ENCODE assay signal across 22 mouse cellular contexts in the genomic region with DNA sequence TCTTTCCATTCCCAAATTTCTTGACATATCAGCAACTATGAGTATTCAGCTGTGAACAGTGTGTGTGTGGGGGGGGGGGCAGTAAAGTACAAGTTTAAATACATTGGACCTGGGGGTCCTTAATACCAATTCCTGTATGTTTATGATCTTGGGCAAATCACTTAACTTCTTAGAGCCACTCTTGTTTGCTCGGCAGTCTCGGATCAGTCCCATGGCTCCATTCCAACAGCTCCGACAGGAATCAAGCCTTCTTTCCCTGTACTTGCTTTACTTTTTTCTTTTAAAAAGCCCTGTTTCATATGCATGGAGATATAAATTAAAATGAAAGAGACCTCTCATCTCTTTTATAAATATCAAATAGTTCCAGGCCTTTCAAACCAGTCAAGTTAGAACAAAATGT. TPM values are rescaled to one million over a fixed set of nuclear protein-coding genes. Genes with fewer than 3 reads are reported as not detected.
A peak's percentile ranks its signal among the peaks of the same experiment; 100 is the strongest.
DNase-seq lines count a peak whose midpoint lies in the region; ATAC-seq lines count a peak whose summit lies in the region.
"Had no signal": no experiment of that assay in that cellular context is flagged by ENCODE, and none has a peak within 500 bp of the region (broad histone marks: within the 10 kb centered on the region; RNA-seq: fewer than 3 reads in every experiment).

No protein-coding gene starts in this region.

- no peak overlapping the region for H3K9ac ChIP-seq in embryonic facial prominence, embryonic 12.5 days
- no peak overlapping the region for H3K9ac ChIP-seq in kidney, embryonic 16.5 days (replicated peaks; ENCODE audit: low read length)
- H3K9ac ChIP-seq: heart, embryonic 15.5 days; limb, embryonic 13.5 days; liver, embryonic 15.5 days; neural tube, embryonic 15.5 days had no signal

- 0 out of 2 replicates have a peak overlapping the region, but pooled peaks have one; percentile 30 for H3K27ac ChIP-seq in embryonic facial prominence, embryonic 12.5 days
- no peak overlapping the region for H3K27ac ChIP-seq in embryonic facial prominence, embryonic 10.5 days (replicated peaks)
- 0 out of 2 replicates have a peak overlapping the region, but pooled peaks have one; percentile 34 for H3K27ac ChIP-seq in kidney, embryonic 16.5 days (ENCODE audit: low read length)
- H3K27ac ChIP-seq: forebrain, embryonic 10.5 days; heart, embryonic 15.5 days; hindbrain, embryonic 10.5 days; hindbrain, postnatal 0 days; limb, embryonic 13.5 days; liver, embryonic 15.5 days; neural tube, embryonic 15.5 days had no signal

- 0 out of 2 replicates have a peak, but pooled peaks cover 10% of the 10 kb centered on the region for H3K4me1 ChIP-seq in embryonic facial prominence, embryonic 12.5 days
- H3K4me1 ChIP-seq in embryonic facial prominence, embryonic 10.5 days: peaks cover 9% of the 10 kb centered on the region; the same call in 1 of the 2 replicates
- peaks cover 7% of the 10 kb centered on the region for H3K4me1 ChIP-seq in kidney, embryonic 16.5 days (ENCODE audit: insufficient read depth, low read length)

- H3K4me3 ChIP-seq in embryonic facial prominence, embryonic 12.5 days: no peak overlapping the region
- H3K4me3 ChIP-seq in embryonic facial prominence, embryonic 10.5 days: no peak overlapping the region
- H3K4me3 ChIP-seq in kidney, embryonic 16.5 days (ENCODE audit: low read length): no peak overlapping the region
- H3K4me3 ChIP-seq: forebrain, embryonic 10.5 days; heart, embryonic 15.5 days; hindbrain, embryonic 10.5 days; limb, embryonic 13.5 days; liver, embryonic 15.5 days; megakaryocyte, embryonic 14.5 days; neural tube, embryonic 15.5 days had no signal

- 0 out of 2 replicates have a peak, but pooled peaks cover 3% of the 10 kb centered on the region for H3K36me3 ChIP-seq in embryonic facial prominence, embryonic 12.5 days
- H3K36me3 ChIP-seq in embryonic facial prominence, embryonic 10.5 days (replicated peaks): peaks cover 22% of the 10 kb centered on the region
- H3K36me3 ChIP-seq in kidney, embryonic 16.5 days (ENCODE audit: insufficient read depth, low read length): 0 out of 2 replicates have a peak, but pooled peaks cover 5% of the 10 kb centered on the region
- H3K36me3 ChIP-seq: neural tube, embryonic 15.5 days had no signal

- no peaks in the 10 kb centered on the region for H3K9me3 ChIP-seq in embryonic facial prominence, embryonic 12.5 days
- H3K9me3 ChIP-seq in embryonic facial prominence, embryonic 10.5 days: no peaks in the 10 kb centered on the region
- no peaks in the 10 kb centered on the region for H3K9me3 ChIP-seq in kidney, embryonic 16.5 days (ENCODE audit: low read length)
- H3K9me3 ChIP-seq: forebrain, embryonic 10.5 days; heart, embryonic 15.5 days; hindbrain, embryonic 10.5 days; limb, embryonic 13.5 days; liver, embryonic 15.5 days; megakaryocyte, embryonic 14.5 days; neural tube, embryonic 15.5 days had no signal

- WGBS in embryonic facial prominence, embryonic 12.5 days: 59% methylated on average over 3 of the region's 3 CpGs
- 88% methylated on average over 3 of the region's 3 CpGs for WGBS in embryonic facial prominence, embryonic 10.5 days
- WGBS in kidney, embryonic 16.5 days: 55% methylated on average over 3 of the region's 3 CpGs

- no peak for ATAC-seq in embryonic facial prominence, embryonic 12.5 days (ENCODE audit: insufficient number of reproducible peaks, insufficient read depth, low FRiP score, low TSS enrichment)
- no peak for ATAC-seq in kidney, embryonic 16.5 days (ENCODE audit: low FRiP score, low TSS enrichment)
- no peak for ATAC-seq in megakaryocyte progenitor cell, adult 5-6 weeks (replicated peaks; ENCODE audit: poor library complexity)
- ATAC-seq: hindbrain, postnatal 0 days; intestine, postnatal 0 days; midbrain, embryonic 16.5 days had no signal

- H3K4me2 ChIP-seq in embryonic facial prominence, embryonic 12.5 days (replicated peaks): no peak overlapping the region
- H3K4me2 ChIP-seq in kidney, embryonic 16.5 days (replicated peaks; ENCODE audit: low read depth, low read length): no peak overlapping the region
- H3K4me2 ChIP-seq: heart, embryonic 15.5 days; limb, embryonic 13.5 days; liver, embryonic 15.5 days; neural tube, embryonic 15.5 days had no signal

- DNase-seq in embryonic facial prominence, embryonic 10.5 days (ENCODE audit: low spot score): no peak
- DNase-seq in kidney, adult 9 months: no peak
- peak; percentile 24 for DNase-seq in lung, postnatal 10 days
- DNase-seq in lung, postnatal 4 days: no peak
- DNase-seq in lung, postnatal 14 days: peak; percentile 25
- DNase-seq: right cerebral cortex, postnatal 14 days; spleen, adult 18-20 months; thymus, adult 2 months had no signal

- no peaks in the 10 kb centered on the region for H3K27me3 ChIP-seq in embryonic facial prominence, embryonic 12.5 days
- H3K27me3 ChIP-seq in embryonic facial prominence, embryonic 10.5 days (replicated peaks; ENCODE audit: low read depth, poor library complexity, severe bottlenecking): no peaks in the 10 kb centered on the region
- H3K27me3 ChIP-seq in kidney, embryonic 16.5 days (ENCODE audit: insufficient read depth, low read length): no peaks in the 10 kb centered on the region
- H3K27me3 ChIP-seq: heart, embryonic 15.5 days; limb, embryonic 13.5 days; liver, embryonic 15.5 days; megakaryocyte, embryonic 14.5 days; neural tube, embryonic 15.5 days had no signal

RNA-seq across cellular contexts. Expression of a gene that starts 30.7 kb away (rescaled TPM):
- 106 and 117 TPM in 2 replicates for polyA plus RNA-seq in embryonic facial prominence, embryonic 12.5 days (2016; fragmentation: Nextera tagmentation; extraction: Ambion mirVana)
- 126 and 128 TPM in 2 replicates for polyA plus RNA-seq in embryonic facial prominence, embryonic 10.5 days (2016; fragmentation: Nextera tagmentation; extraction: Ambion mirVana)
- 123 and 133 TPM in 2 replicates for polyA plus RNA-seq in kidney, embryonic 16.5 days (2015; fragmentation: Nextera tagmentation; extraction: Ambion mirVana)
- 60.6 and 69.9 TPM in 2 replicates for total RNA-seq in megakaryocyte progenitor cell, adult 5-6 weeks (2015)
- total RNA-seq in megakaryocyte progenitor cell, adult 5-6 weeks (2017): 40.8 and 41.5 TPM in 2 replicates

RNA-seq across cellular contexts. Expression of a gene that starts 52.3 kb away (rescaled TPM):
- 6.9 TPM in 2 replicates for polyA plus RNA-seq in embryonic facial prominence, embryonic 12.5 days (2016; fragmentation: Nextera tagmentation; extraction: Ambion mirVana)
- polyA plus RNA-seq in embryonic facial prominence, embryonic 10.5 days (2016; fragmentation: Nextera tagmentation; extraction: Ambion mirVana): 4.2 and 5.6 TPM in 2 replicates
- polyA plus RNA-seq in kidney, embryonic 16.5 days (2015; fragmentation: Nextera tagmentation; extraction: Ambion mirVana): 0.85 and 1.7 TPM in 2 replicates
- total RNA-seq in megakaryocyte progenitor cell, adult 5-6 weeks (2015): not detected in 2 replicates
- total RNA-seq in megakaryocyte progenitor cell, adult 5-6 weeks (2017): not detected in 2 replicates
- total RNA-seq: common myeloid progenitor, adult 5-6 weeks had no signal

RNA-seq across cellular contexts. Expression of a gene that starts 53.9 kb away (rescaled TPM):
- polyA plus RNA-seq in embryonic facial prominence, embryonic 12.5 days (2016; fragmentation: Nextera tagmentation; extraction: Ambion mirVana): 3.8 and 4.2 TPM in 2 replicates
- polyA plus RNA-seq in embryonic facial prominence, embryonic 10.5 days (2016; fragmentation: Nextera tagmentation; extraction: Ambion mirVana): 1.8 and 2.4 TPM in 2 replicates
- polyA plus RNA-seq in kidney, embryonic 16.5 days (2015; fragmentation: Nextera tagmentation; extraction: Ambion mirVana): 0.41 and 0.54 TPM in 2 replicates
- total RNA-seq in megakaryocyte progenitor cell, adult 5-6 weeks (2015): 0.02 and 0.07 TPM in 2 replicates
- total RNA-seq in megakaryocyte progenitor cell, adult 5-6 weeks (2017): 0.14 TPM in 1 of 2 replicates, not detected in the other

Comparison
In these comparisons a context has a peak if more than half of its experiments do, and no peak if none do; other contexts are left out.
1. DNase-seq: peak in lung, postnatal 10 days (single experiment) and lung, postnatal 14 days (single experiment); none in embryonic facial prominence, embryonic 10.5 days (single experiment), kidney, adult 9 months (single experiment) and lung, postnatal 4 days (0 of 2).